Mouse (Mus musculus): ENCODE measurements at regions not wholly inside any gene's neighbourhood (a gene's known extent, or its start where the extent isn't known, plus 50 kb on each side); places are given as distances from the start of the nearest gene placed in this dataset.

DNA sequence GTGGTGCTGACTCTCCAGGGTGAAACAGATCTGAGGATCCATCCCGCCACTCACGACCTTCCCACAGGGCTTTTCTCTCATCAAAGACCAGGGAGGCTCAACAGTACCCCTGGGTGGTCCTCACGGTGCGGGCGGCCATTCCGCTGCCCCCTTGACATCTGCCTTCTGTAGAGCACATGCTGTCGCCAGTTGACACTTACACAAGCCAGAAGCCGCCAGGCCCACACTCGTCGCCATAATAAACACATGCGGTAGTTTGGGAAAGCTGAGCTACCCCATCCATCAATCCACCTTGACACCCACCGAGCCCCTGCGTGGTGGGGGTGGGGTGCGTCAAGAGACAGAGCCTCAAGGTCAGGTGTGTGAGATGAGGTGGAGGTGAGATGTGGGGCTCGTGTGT lies 125.7 kb downstream of the Tfap2c start:
- TF ChIP-seq CTCF (IDR thresholded peaks at IDR 0.05; ENCODE audit: low read depth): no peak
- TF ChIP-seq EP300 (IDR thresholded peaks at IDR 0.05; ENCODE audit: low read depth): no peak

Data from liver, postnatal 0 days (tissue).